ENCODE assay signal across 13 mouse cellular contexts in genomic region chr1:180161566-180162355, GRCm38 (mm10).
"Had no signal": no experiment of that assay in that cellular context is flagged by ENCODE, and none has a peak within 500 bp of the region (broad histone marks: within the 10 kb centered on the region; RNA-seq: fewer than 3 reads in every experiment).

No protein-coding gene starts in this region.

- H3K9ac ChIP-seq: liver, embryonic 15.5 days had no signal

- H3K4me2 ChIP-seq: liver, embryonic 11.5 days; liver, embryonic 15.5 days had no signal

- H3K4me1 ChIP-seq: liver, embryonic 15.5 days had no signal

- H3K4me3 ChIP-seq: left cerebral cortex, adult 2 months; limb, embryonic 10.5 days; liver, embryonic 15.5 days; midbrain, embryonic 10.5 days had no signal

- ATAC-seq: intestine, postnatal 0 days; lung, postnatal 0 days; midbrain, embryonic 16.5 days had no signal

- H3K27ac ChIP-seq: left cerebral cortex, adult 2 months; limb, embryonic 10.5 days; liver, embryonic 15.5 days; midbrain, embryonic 10.5 days had no signal

- DNase-seq: kidney, postnatal 14 days; lung, adult 2 months; lung, postnatal 4 days; thymus, adult 18-20 months; thymus, postnatal 14 days had no signal

- H3K9me3 ChIP-seq: limb, embryonic 10.5 days; liver, embryonic 15.5 days; midbrain, embryonic 10.5 days had no signal

- H3K27me3 ChIP-seq: liver, embryonic 15.5 days had no signal
